Mouse (Mus musculus) thymus, adult 2 months (tissue): ENCODE measurements around the gene Sema6d. TPM values are rescaled to one million over a fixed set of nuclear protein-coding genes. Genes with fewer than 3 reads are reported as not detected.

Experiments used
- DNase-seq: peaks from one replicate; pipeline ENCODE4 v3.0.0; 2021
- H3K27ac ChIP-seq: fragments of 200-500 bp; 2 replicates; pipeline ENCODE4 v1.5.1; 2012; ENCODE audit warnings: low read length, control low read depth; ENCODE audit not compliant: control insufficient read depth, insufficient read depth
- H3K27me3 ChIP-seq: fragments of 200-500 bp; 2 replicates; pipeline ENCODE4 v1.6.1; 2012; ENCODE audit warnings: mild to moderate bottlenecking, low read length, moderate library complexity, mixed read lengths; ENCODE audit not compliant: control insufficient read depth, insufficient read depth
- H3K36me3 ChIP-seq: fragments of 200-500 bp; 2 replicates; pipeline ENCODE4 v1.6.1; 2012; ENCODE audit warnings: mild to moderate bottlenecking, low read length, moderate library complexity; ENCODE audit not compliant: control insufficient read depth, insufficient read depth
- H3K4me1 ChIP-seq: fragments of 200-500 bp; replicated peaks from 2 replicates; pipeline ENCODE4 v1.6.1; 2012; ENCODE audit warnings: low read length; ENCODE audit not compliant: control insufficient read depth, insufficient read depth
- H3K4me3 ChIP-seq: fragments of 200-500 bp; 2 replicates; pipeline ENCODE4 v1.5.1; 2012; ENCODE audit warnings: mild to moderate bottlenecking, low read length, control low read depth, moderate library complexity; ENCODE audit not compliant: control insufficient read depth, insufficient read depth
- CTCF ChIP-seq: fragments of 200-500 bp; IDR thresholded peaks from 2 replicates; pipeline ENCODE4 v1.5.1; 2012; ENCODE audit warnings: mild to moderate bottlenecking, control low read depth, low read length, moderate library complexity, borderline replicate concordance; ENCODE audit not compliant: control insufficient read depth, poor library complexity, insufficient read depth; ENCODE audit errors: extremely low read depth
- POLR2A ChIP-seq: fragments of 200-500 bp; IDR thresholded peaks from 2 replicates; pipeline ENCODE4 v1.6.1; 2012; ENCODE audit warnings: mild to moderate bottlenecking, low read length, control low read depth, moderate library complexity; ENCODE audit not compliant: control insufficient read depth, poor library complexity, insufficient read depth; ENCODE audit errors: extremely low read depth
- WGBS: fragments of 180-500 bp; shearing (Covaris S2); methylation state at CpG from one replicate; pipeline ENCODE4 v1.1.7; 2018; 5-methylcytosine and 5-hydroxymethylcytosine counted together
- polyA plus RNA-seq: library from polyadenylated mRNA; depleted of rRNA; stranded (reverse); fragments of >200 nt; gene quantifications from 2 replicates; pipeline ENCODE4 v1.2.3, GENCODE M21; 2012

Sema6d gene
- polyA plus RNA-seq, 1 experiment = 4.6 TPM

DNA sequence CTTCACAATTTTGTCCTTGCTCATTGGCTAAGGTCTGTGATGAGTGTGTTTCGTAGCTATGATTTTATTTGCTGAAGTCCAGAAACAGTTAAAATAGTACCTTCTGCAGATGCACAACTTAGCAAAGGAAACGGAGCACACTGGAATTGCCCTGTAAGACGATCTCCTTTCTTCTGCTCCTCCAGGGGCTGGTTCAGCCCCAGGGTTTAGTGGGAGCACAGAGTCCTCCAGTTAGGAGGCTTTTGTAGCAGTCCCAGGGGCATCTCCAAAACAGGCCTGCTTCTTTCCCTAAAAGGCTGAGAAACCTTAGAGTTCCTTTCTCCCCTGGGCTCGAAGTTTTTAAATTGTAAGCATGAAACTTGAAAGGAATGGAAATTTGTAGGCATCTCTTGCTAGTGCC lies 616.0 kb downstream of the Sema6d start:
- Histone ChIP-seq H3K4me3 (no peak overlapping the region), H3K27me3 (no peaks in the 10 kb centered on the region), H3K36me3 (no peaks in the 10 kb centered on the region), H3K27ac (no peak overlapping the region), H3K4me1 (no peaks in the 10 kb centered on the region; the same call in 1 of the 2 replicates)
- WGBS = 89% methylated on average over 4 of the region's 4 CpGs
- DNase-seq = no peak
- no peak for TF ChIP-seq CTCF
- no peak for TF ChIP-seq POLR2A

DNA sequence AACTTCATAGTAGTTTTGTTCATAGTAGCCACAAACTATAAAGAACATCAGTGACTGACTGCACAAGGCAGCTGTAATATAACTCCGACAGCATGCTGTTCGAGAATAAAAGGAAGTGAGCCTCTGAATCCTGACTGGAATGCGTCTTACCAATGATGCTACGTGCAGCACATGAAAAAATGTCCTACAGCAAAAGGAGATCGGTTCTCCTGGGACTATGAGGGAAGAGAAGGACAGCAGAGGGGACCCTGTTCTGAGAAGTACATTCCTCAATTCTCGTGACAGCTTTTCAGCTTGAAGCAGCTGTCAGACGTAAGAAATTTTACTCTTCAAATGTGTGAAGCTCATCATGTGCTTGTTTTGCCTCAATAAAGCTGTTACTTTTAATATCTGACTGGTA lies 617.1 kb downstream of the Sema6d start:
- Histone ChIP-seq H3K4me1 (no peaks in the 10 kb centered on the region; the same call in 1 of the 2 replicates), H3K36me3 (no peaks in the 10 kb centered on the region), H3K27me3 (no peaks in the 10 kb centered on the region), H3K4me3 (no peak overlapping the region), H3K27ac (no peak overlapping the region)
- no peak for DNase-seq
- TF ChIP-seq POLR2A (no peak), CTCF (no peak)
- 88% methylated on average over 7 of the region's 7 CpGs for WGBS
